Mouse (Mus musculus) A20 (cell line): ENCODE results near the gene Slc39a11.
A peak's percentile ranks its signal among the peaks of the same experiment; 100 is the strongest.

Source experiments
- DNase-seq: peaks from one replicate; pipeline ENCODE4 v3.0.0-alpha.2; 2011; ENCODE audit warnings: low read depth, low spot score

The Slc39a11 gene

GRCm38 (mm10) chr11:113411798-113412197 lies 238.1 kb downstream of the Slc39a11 start:
- no peak for DNase-seq

DNA sequence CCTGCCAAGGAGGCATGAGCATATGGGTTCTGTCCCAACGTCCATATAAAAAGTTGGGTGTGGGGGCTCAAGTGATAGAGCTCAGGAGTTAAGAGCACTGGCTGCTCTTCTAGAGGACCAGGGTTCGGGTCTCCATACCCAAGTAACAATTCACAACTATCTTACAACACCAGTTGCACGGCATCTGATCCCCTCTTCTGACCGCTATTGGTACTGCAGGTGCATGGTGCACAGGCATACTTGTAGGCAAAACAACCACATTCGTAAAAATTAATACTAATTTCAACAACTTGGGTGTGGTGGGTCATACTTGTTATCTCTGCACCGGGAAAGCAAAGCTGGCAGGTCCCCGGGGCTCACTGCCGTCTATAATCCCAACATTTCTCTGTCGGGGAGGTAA lies 240.8 kb downstream of the Slc39a11 start:
- DNase-seq, result peak; percentile 50

DNA sequence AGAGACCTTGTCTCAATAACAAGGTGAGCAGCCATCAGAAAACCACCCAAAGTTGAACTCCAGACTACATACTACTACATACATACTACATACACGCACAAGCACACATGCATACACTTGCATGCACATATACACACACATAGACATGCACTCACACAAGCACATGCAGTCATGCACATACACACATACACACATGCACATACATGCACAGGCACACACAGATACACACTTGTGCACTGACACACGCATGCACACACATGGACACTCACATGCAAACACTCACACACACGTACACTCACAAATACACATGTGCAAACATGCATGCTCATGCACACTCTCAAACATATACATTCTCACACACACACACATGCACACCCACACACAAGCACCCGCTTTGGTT lies 242.4 kb downstream of the Slc39a11 start:
- no peak for DNase-seq

GRCm38 (mm10) chr11:113400868-113401267 lies 249.0 kb downstream of the Slc39a11 start:
- DNase-seq, result no peak

- DNase-seq, result no peak
Observed at GRCm38 (mm10) chr11:113399601-113400000, 250.3 kb downstream of the Slc39a11 start.

GRCm38 (mm10) chr11:113397394-113397793 lies 252.5 kb downstream of the Slc39a11 start:
- DNase-seq, result no peak

DNA sequence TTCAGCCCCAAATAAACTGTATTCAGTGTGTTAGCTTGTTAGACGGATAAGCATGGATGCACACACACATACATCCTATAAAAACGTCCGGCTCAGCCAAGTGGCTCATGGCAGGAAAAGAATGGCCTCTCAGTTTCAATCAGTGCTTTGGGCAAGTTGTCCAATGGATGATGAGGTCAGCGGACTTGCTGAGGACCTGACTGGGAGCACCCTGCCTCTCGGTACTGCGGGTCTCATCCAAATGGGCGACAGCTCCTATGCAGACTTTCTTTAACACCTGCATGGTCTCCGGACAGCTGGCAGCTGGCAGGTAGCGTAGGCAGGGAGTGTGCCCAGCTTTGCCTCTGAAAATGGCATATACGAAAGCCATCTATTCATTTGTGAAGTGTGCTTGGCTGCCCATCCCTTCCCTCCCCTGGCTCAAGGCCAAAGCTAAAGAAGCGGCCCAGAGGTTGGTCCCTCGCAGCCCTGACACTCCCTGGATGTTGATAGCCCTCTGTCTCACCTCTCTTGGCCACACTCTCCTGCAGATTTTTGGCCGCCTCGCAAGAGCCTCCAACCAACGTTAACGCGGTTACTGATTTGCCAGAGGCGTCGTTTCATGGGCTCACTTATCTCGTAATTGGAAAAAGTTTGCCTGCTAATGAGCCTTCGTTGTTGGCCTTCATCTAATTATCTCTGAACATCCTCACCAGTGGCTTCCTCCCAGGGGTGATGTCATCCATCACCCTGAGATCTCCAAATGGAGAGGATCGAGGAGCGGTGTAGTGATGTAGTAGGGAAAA lies 256.3 kb downstream of the Slc39a11 start:
- DNase-seq, result no peak

DNA sequence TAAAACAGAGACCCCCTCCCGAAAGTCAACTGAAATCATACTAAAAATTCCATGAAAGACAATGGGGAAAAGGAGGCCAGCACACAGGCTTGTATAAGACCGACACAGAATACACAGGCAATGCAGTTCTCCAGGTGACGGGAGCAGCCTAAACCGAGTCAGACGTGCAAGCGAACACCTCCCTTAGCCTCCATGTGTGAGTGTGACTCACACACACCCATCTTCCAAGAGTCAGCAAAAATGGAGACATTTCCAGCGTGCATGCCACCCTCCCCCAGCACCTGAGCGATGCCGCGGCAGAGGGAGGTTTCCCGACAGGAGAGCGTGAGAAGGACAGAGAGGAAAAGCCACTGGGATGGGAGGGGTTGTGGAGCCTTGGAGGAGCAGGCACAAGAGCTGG lies 258.2 kb downstream of the Slc39a11 start:
- DNase-seq, result no peak

DNA sequence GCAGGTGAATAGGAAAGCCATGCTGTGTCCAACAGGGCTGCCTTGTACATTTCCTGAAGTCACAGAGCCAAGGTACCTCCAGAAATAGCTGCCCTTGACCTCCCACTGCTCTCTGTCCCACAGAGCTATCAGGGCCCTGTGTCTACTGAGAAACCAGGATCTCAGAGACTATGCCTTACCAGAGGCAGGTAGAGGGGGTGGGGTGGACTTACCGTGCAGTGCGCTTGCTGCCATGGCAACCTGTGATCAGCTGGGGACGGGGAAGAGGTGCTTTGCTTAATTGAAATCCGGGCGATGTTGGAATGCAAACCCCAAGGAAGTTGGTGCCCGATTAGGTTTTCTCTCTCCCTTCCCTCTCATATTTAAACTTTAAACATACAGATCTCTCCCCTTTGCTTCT lies 260.2 kb downstream of the Slc39a11 start:
- DNase-seq, result no peak

GRCm38 (mm10) chr11:113382674-113383571 lies 267.0 kb downstream of the Slc39a11 start:
- DNase-seq, result no peak

DNA sequence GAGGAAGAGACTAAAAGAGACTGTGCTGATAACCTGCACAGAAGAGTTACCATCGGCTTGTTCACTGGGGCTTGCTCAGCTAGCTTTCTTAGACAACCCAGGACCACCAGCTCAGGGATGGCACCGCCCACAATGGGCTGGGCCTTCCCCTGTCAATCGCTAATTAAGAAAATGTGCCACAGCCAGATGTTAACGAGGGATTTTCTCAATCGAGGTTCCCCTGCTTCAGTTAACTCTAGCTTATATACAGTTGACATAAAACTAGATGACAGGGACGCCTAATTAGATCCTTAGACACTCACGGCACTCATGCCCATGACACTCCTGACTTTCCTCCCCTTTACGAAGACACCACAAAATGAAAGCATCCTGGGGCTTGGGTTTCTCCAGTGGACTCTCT lies 268.3 kb downstream of the Slc39a11 start:
- DNase-seq, result no peak

DNA sequence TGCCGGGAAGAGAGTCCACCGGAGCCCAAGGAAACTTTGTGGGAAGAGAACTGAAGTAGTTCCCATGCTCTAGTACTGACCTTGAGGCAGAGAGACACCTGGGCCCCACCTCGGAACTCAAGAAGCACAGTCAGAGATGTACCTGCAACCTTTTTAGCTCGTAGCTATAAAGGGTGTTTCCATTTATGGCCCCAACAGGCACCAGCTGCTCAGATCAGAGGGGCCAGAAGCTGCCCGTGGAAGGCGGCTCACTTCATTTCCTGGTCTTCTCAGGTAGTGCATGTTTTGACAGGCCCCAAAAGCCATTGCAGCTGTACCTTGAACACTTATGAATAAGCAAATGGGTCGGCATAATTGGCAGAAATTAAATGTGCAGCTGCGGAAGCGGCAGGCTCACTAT lies 271.0 kb downstream of the Slc39a11 start:
- DNase-seq, result peak; percentile 84

DNA sequence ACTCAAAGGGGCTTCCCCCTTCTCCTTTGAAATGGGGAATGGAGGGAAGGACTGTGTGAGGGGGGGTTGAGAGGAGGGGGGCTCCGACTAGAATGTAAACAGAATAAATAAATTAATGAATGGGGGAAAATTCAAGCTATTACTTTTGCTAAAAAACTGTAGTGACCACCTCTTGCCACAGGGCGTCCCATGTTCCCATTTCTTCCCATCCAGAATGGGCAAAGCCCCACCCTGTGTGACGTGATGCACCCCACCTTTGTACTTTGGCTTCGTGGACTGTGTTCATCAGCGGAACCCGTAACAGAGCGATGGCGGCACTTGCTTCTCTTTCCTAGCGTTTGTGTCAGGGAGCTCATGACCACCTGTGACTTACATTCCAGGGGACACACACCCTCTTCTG lies 273.8 kb downstream of the Slc39a11 start:
- no peak for DNase-seq

DNA sequence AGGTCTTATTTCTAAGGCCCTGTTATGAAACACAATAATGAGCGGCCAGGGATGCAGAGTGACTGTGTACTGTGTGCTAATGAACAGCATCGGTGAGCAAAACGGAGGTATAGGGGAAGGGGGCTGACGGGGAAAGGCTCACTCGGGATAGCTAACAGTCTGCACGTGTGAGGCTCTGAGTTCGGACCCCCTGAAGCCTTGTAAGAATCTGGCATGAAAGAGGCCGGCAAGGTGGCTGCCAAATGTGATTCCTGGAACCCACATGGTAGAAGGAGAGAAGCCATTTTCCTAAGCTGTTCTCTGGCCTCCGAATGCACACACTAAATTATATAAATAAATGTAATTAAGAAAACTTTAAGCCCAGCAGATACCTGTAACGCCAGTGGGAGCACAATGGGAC lies 276.0 kb downstream of the Slc39a11 start:
- DNase-seq, result no peak

DNA sequence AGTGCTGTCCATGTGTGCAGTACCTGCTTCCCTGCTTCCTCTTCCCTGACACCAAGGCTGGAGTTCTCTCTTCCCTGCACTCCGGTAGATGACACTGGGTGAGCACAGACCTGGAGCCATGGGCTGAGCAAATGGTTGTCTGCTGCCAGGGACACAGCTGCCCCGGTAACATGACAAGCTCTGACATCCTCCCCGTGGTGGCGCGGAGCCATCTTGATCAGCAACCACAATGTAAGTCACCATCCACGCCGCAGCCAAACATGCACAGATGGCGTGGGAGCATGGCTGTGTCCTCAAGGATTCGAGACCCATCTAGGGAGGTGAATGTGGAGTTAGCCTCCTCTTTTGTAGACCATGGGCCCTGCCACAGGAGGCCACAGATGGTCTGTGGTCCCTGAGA lies 276.5 kb downstream of the Slc39a11 start:
- DNase-seq, result no peak

DNA sequence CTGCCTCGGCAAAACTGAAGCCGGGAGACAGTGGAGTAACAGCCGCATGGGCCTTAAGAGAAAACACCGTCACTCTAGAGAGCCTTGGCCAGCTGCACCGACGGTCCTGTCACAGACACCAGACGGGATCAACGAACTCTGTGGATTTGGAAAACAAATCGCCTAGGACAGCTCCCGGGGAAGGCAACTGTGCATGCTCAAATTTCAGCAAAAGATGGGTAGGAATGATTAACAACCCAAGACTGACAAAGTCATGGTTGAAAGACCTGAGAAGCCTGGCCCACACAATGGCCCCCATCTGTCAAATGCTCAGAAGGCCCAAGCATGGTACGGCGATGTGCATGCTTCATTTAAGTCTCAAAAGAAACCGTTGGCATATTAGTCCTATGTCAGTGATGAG lies 281.8 kb downstream of the Slc39a11 start:
- no peak for DNase-seq

- no peak for DNase-seq
Observed at GRCm38 (mm10) chr11:113366257-113367030, 283.4 kb downstream of the Slc39a11 start.

DNA sequence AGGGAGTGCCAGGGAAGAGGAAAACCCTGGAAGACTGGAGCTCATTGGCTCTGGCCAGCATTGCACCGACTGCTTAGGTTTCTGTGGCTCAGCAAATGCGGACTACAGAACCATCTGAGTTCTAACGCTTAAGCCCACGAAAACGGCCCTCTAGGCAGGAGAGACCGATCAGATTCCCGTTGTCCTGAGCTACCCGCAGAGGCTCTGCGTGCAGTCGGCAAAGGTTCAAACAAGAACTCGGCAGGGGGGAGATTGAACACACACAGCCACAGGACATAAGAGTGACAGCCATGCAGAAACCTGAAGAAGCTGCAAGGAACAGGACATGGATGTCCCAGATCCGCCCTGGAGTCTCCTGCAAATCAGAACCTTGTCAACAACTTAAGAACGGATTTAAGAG lies 286.1 kb downstream of the Slc39a11 start:
- DNase-seq, result no peak

DNA sequence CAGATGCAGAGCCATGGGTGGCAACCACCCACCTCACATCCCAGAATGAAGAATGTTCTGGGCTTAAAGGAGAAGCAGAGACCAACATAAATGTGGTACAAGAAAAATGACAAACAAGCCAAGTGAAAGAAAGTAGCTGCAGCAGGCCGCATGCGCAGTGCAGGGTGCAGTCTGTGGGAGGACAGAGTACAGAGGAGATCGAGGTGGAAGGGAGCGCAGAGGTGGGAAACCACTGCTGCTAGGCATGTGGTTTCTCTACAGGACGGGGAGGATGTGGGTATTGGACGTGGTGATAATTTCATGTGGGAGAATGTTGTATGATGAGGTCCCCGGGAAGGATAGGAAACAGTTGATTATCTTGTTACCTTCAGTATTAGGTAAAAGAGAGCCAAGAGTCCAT lies 287.3 kb downstream of the Slc39a11 start:
- no peak for DNase-seq

- no peak for DNase-seq
Observed at GRCm38 (mm10) chr11:113360049-113360835, 289.6 kb downstream of the Slc39a11 start.

- no peak for DNase-seq
Observed at GRCm38 (mm10) chr11:113355932-113356331, 293.9 kb downstream of the Slc39a11 start.
